In genomic region chr17:23726758-23727142, GRCm38 (mm10) we compare ENCODE assay signal across 8 mouse cellular contexts. TPM values are rescaled to one million over a fixed set of nuclear protein-coding genes. Genes with fewer than 3 reads are reported as not detected.
DNase-seq lines count a peak whose midpoint lies in the region; ATAC-seq and TF ChIP-seq lines count a peak whose summit lies in the region.

No protein-coding gene starts in this region.

- no peaks in the 10 kb centered on the region for H3K4me1 ChIP-seq in cerebellum, adult 2 months (ENCODE audit: control insufficient read depth, insufficient read depth, low read length)
- H3K4me1 ChIP-seq in forebrain, embryonic 16.5 days (replicated peaks; ENCODE audit: control insufficient read depth, insufficient read depth, low read length): peaks cover 6% of the 10 kb centered on the region; the same call in 1 of the 2 replicates
- H3K4me1 ChIP-seq in hindbrain, embryonic 11.5 days (replicated peaks; ENCODE audit: control insufficient read depth, insufficient read depth, low read length): no peaks in the 10 kb centered on the region
- peaks cover 16% of the 10 kb centered on the region for H3K4me1 ChIP-seq in limb, embryonic 10.5 days
- peaks cover 24% of the 10 kb centered on the region for H3K4me1 ChIP-seq in midbrain, embryonic 10.5 days
- H3K4me1 ChIP-seq in spleen, adult 2 months (ENCODE audit: control insufficient read depth, insufficient read depth, insufficient read length): peaks cover 4% of the 10 kb centered on the region; the same call in 1 of the 2 replicates

- H3K36me3 ChIP-seq in forebrain, embryonic 16.5 days (ENCODE audit: control insufficient read depth, insufficient read depth): no peaks in the 10 kb centered on the region
- H3K36me3 ChIP-seq in hindbrain, embryonic 11.5 days (ENCODE audit: control insufficient read depth, insufficient read depth, low read length): no peaks in the 10 kb centered on the region
- H3K36me3 ChIP-seq in limb, embryonic 10.5 days: no peaks in the 10 kb centered on the region
- no peaks in the 10 kb centered on the region for H3K36me3 ChIP-seq in midbrain, embryonic 10.5 days
- no peaks in the 10 kb centered on the region for H3K36me3 ChIP-seq in spleen, adult 2 months (ENCODE audit: control insufficient read depth, insufficient read depth, low read length)

- H3K4me3 ChIP-seq in cerebellum, adult 2 months (replicated peaks; ENCODE audit: insufficient read depth, low read depth, low read length): peak overlapping the region; percentile 54
- peak overlapping the region; percentile 65 for H3K4me3 ChIP-seq in forebrain, embryonic 16.5 days (replicated peaks; ENCODE audit: low read length)
- peak overlapping the region; percentile 85 for H3K4me3 ChIP-seq in hindbrain, embryonic 11.5 days (ENCODE audit: low read depth, low read length)
- peak overlapping the region; percentile 89 for H3K4me3 ChIP-seq in limb, embryonic 10.5 days
- peak overlapping the region; percentile 82 for H3K4me3 ChIP-seq in midbrain, embryonic 10.5 days
- peak overlapping the region; percentile 92 for H3K4me3 ChIP-seq in spleen, adult 2 months (ENCODE audit: extremely low read depth, insufficient read depth, insufficient read length)

- no peak for TF ChIP-seq CTCF in cerebellum, adult 2 months (IDR thresholded peaks at IDR 0.05; ENCODE audit: borderline replicate concordance, insufficient read depth, low read depth, low read length)
- TF ChIP-seq CTCF in spleen, adult 2 months (IDR thresholded peaks at IDR 0.05; ENCODE audit: extremely low read depth, insufficient read depth, insufficient read length, insufficient replicate concordance): no peak

- TF ChIP-seq POLR2A in cerebellum, adult 2 months (IDR thresholded peaks at IDR 0.05; ENCODE audit: borderline replicate concordance, insufficient read depth, low read length): 0 out of 2 replicates have a peak, but pooled peaks have one; percentile 36
- no peak for TF ChIP-seq POLR2A in spleen, adult 2 months (IDR thresholded peaks at IDR 0.05; ENCODE audit: low read depth, low read length)

- peak; percentile 63 to 70 for DNase-seq in layer of hippocampus, postnatal 10 days (ENCODE audit: low spot score in 2 of 2)
- DNase-seq in layer of hippocampus, adult 8-10 months (ENCODE audit: low spot score in 2 of 2): no peak
- peak; percentile 70 to 78 for DNase-seq in cerebellum, adult 2 months
- peak; percentile 79 for DNase-seq in hindbrain, embryonic 11.5 days (ENCODE audit: low spot score)
- peak; percentile 85 for DNase-seq in limb, embryonic 10.5 days (ENCODE audit: low spot score)
- peak; percentile 87 for DNase-seq in midbrain, embryonic 10.5 days (ENCODE audit: low spot score)
- no peak for DNase-seq in spleen, adult 2 months (ENCODE audit: low read depth in 1 of 2, low spot score in 2 of 2)

- peak; percentile 78 for ATAC-seq in forebrain, embryonic 16.5 days
- peak; percentile 88 for ATAC-seq in hindbrain, embryonic 11.5 days (ENCODE audit: low FRiP score)

- 0 out of 2 replicates have a peak overlapping the region, but pooled peaks have one; percentile 28 for H3K27ac ChIP-seq in cerebellum, adult 2 months (ENCODE audit: insufficient read depth, low read length)
- H3K27ac ChIP-seq in forebrain, embryonic 16.5 days (ENCODE audit: low read length): peak overlapping the region; percentile 34; the same call in 1 of the 2 replicates
- peak overlapping the region; percentile 56; the same call in 1 of the 2 replicates for H3K27ac ChIP-seq in hindbrain, embryonic 11.5 days (ENCODE audit: low read depth, low read length)
- H3K27ac ChIP-seq in limb, embryonic 10.5 days: peak overlapping the region; percentile 92
- peak overlapping the region; percentile 89 for H3K27ac ChIP-seq in midbrain, embryonic 10.5 days (replicated peaks)
- H3K27ac ChIP-seq in spleen, adult 2 months (ENCODE audit: insufficient read depth, low read length): 0 out of 2 replicates have a peak overlapping the region, but pooled peaks have one; percentile 36

- H3K4me2 ChIP-seq in forebrain, embryonic 16.5 days (ENCODE audit: low read length): peak overlapping the region; percentile 82
- peak overlapping the region; percentile 94 for H3K4me2 ChIP-seq in hindbrain, embryonic 11.5 days (replicated peaks; ENCODE audit: low read depth, low read length)

- H3K9me3 ChIP-seq in forebrain, embryonic 16.5 days (ENCODE audit: control insufficient read depth, low read length): no peaks in the 10 kb centered on the region
- no peaks in the 10 kb centered on the region for H3K9me3 ChIP-seq in hindbrain, embryonic 11.5 days (ENCODE audit: control insufficient read depth, low read length)
- no peaks in the 10 kb centered on the region for H3K9me3 ChIP-seq in limb, embryonic 10.5 days (replicated peaks)
- no peaks in the 10 kb centered on the region for H3K9me3 ChIP-seq in midbrain, embryonic 10.5 days (replicated peaks)

- 0% methylated on average over 20 of the region's 20 CpGs for WGBS in cerebellum, adult 2 months
- 1% methylated on average over 20 of the region's 20 CpGs for WGBS in forebrain, embryonic 16.5 days
- under 1% methylated on average over 20 of the region's 20 CpGs for WGBS in hindbrain, embryonic 11.5 days
- WGBS in limb, embryonic 10.5 days: 3% methylated on average over 18 of the region's 20 CpGs
- WGBS in midbrain, embryonic 10.5 days: under 1% methylated on average over 20 of the region's 20 CpGs
- 1% methylated on average over 20 of the region's 20 CpGs for WGBS in spleen, adult 2 months

- H3K27me3 ChIP-seq in cerebellum, adult 2 months (ENCODE audit: control insufficient read depth, insufficient read depth, low read length): no peaks in the 10 kb centered on the region
- H3K27me3 ChIP-seq in forebrain, embryonic 16.5 days (replicated peaks; ENCODE audit: control insufficient read depth, insufficient read depth, low read length): no peaks in the 10 kb centered on the region
- H3K27me3 ChIP-seq in hindbrain, embryonic 11.5 days (ENCODE audit: control insufficient read depth, insufficient read depth, low read length): no peaks in the 10 kb centered on the region
- no peaks in the 10 kb centered on the region for H3K27me3 ChIP-seq in limb, embryonic 10.5 days (ENCODE audit: low read depth, poor library complexity, severe bottlenecking)
- H3K27me3 ChIP-seq in midbrain, embryonic 10.5 days (ENCODE audit: low read depth, poor library complexity, severe bottlenecking): no peaks in the 10 kb centered on the region; the same call in 1 of the 2 replicates
- no peaks in the 10 kb centered on the region for H3K27me3 ChIP-seq in spleen, adult 2 months (ENCODE audit: control insufficient read depth, insufficient read depth, low read length)

- peak overlapping the region; percentile 55 for H3K9ac ChIP-seq in forebrain, embryonic 16.5 days (replicated peaks; ENCODE audit: low read depth, low read length)
- H3K9ac ChIP-seq in hindbrain, embryonic 11.5 days (ENCODE audit: low read depth, low read length): peak overlapping the region; percentile 76

RNA-seq across cellular contexts. Expression of gene Pkmyt1, which starts 0.6 kb away (rescaled TPM):
- total RNA-seq in layer of hippocampus, postnatal 10 days (2021): 1 to 10 TPM; 6.7 to 8.3 TPM
- total RNA-seq in layer of hippocampus, adult 8-10 months (2022): 1 to 10 TPM; 4.3 to 5.2 (median 4.7) TPM
- 10.3 and 10.6 TPM in 2 replicates for polyA plus RNA-seq in cerebellum, adult 2 months (2012; rRNA removed)
- polyA plus RNA-seq in forebrain, embryonic 16.5 days (2015; fragmentation: Nextera tagmentation; extraction: Ambion mirVana): 22.3 and 25.0 TPM in 2 replicates
- polyA plus RNA-seq in hindbrain, embryonic 11.5 days (2014; fragmentation: Nextera tagmentation; extraction: Ambion mirVana): 30.2 and 31.3 TPM in 2 replicates
- polyA plus RNA-seq in limb, embryonic 10.5 days (2016; fragmentation: Nextera tagmentation; extraction: Ambion mirVana): 66.8 and 67.6 TPM in 2 replicates
- polyA plus RNA-seq in midbrain, embryonic 10.5 days (2016; fragmentation: Nextera tagmentation; extraction: Ambion mirVana): 58.5 and 59.7 TPM in 2 replicates
- polyA plus RNA-seq in spleen, adult 2 months (2012; rRNA removed): 48.3 and 74.8 TPM in 2 replicates

RNA-seq across cellular contexts. Expression of gene 1520401A03Rik, which starts 4.2 kb away (rescaled TPM):
- under 1 TPM; 0.13 to 0.62 TPM for total RNA-seq in layer of hippocampus, postnatal 10 days (2021)
- under 1 TPM; 0.16 to 0.81 (median 0.32) TPM for total RNA-seq in layer of hippocampus, adult 8-10 months (2022)
- 0.64 and 1.1 TPM in 2 replicates for polyA plus RNA-seq in cerebellum, adult 2 months (2012; rRNA removed)
- polyA plus RNA-seq in forebrain, embryonic 16.5 days (2015; fragmentation: Nextera tagmentation; extraction: Ambion mirVana): not detected in 2 replicates
- polyA plus RNA-seq in hindbrain, embryonic 11.5 days (2014; fragmentation: Nextera tagmentation; extraction: Ambion mirVana): 0.08 TPM in 1 of 2 replicates, not detected in the other
- polyA plus RNA-seq in limb, embryonic 10.5 days (2016; fragmentation: Nextera tagmentation; extraction: Ambion mirVana): 0.13 and 0.36 TPM in 2 replicates
- polyA plus RNA-seq in midbrain, embryonic 10.5 days (2016; fragmentation: Nextera tagmentation; extraction: Ambion mirVana): not detected in 2 replicates
- polyA plus RNA-seq in spleen, adult 2 months (2012; rRNA removed): not detected in 2 replicates

RNA-seq across cellular contexts. Expression of gene Paqr4, which starts 13.9 kb away (rescaled TPM):
- 10 to 100 TPM; 51.8 to 53.1 TPM for total RNA-seq in layer of hippocampus, postnatal 10 days (2021)
- total RNA-seq in layer of hippocampus, adult 8-10 months (2022): 10 to 100 TPM; 53.1 to 56.9 (median 53.6) TPM
- polyA plus RNA-seq in cerebellum, adult 2 months (2012; rRNA removed): 92.0 and 104 TPM in 2 replicates
- 40.8 and 45.6 TPM in 2 replicates for polyA plus RNA-seq in forebrain, embryonic 16.5 days (2015; fragmentation: Nextera tagmentation; extraction: Ambion mirVana)
- 28.0 and 28.9 TPM in 2 replicates for polyA plus RNA-seq in hindbrain, embryonic 11.5 days (2014; fragmentation: Nextera tagmentation; extraction: Ambion mirVana)
- polyA plus RNA-seq in limb, embryonic 10.5 days (2016; fragmentation: Nextera tagmentation; extraction: Ambion mirVana): 5.9 and 9.0 TPM in 2 replicates
- 27.6 and 36.2 TPM in 2 replicates for polyA plus RNA-seq in midbrain, embryonic 10.5 days (2016; fragmentation: Nextera tagmentation; extraction: Ambion mirVana)
- 13.8 and 22.0 TPM in 2 replicates for polyA plus RNA-seq in spleen, adult 2 months (2012; rRNA removed)

RNA-seq across cellular contexts. Expression of gene Kremen2, which starts 18.9 kb away (rescaled TPM):
- under 1 TPM; 0.20 to 0.27 TPM for total RNA-seq in layer of hippocampus, postnatal 10 days (2021)
- total RNA-seq in layer of hippocampus, adult 8-10 months (2022): 1 to 10 TPM in 1 of 4 experiments, under 1 TPM in 3; 0.51 to 1.3 (median 0.68) TPM
- polyA plus RNA-seq in cerebellum, adult 2 months (2012; rRNA removed): 0.57 and 0.84 TPM in 2 replicates
- polyA plus RNA-seq in forebrain, embryonic 16.5 days (2015; fragmentation: Nextera tagmentation; extraction: Ambion mirVana): 0.41 and 1.0 TPM in 2 replicates
- 2.0 and 2.6 TPM in 2 replicates for polyA plus RNA-seq in hindbrain, embryonic 11.5 days (2014; fragmentation: Nextera tagmentation; extraction: Ambion mirVana)
- polyA plus RNA-seq in limb, embryonic 10.5 days (2016; fragmentation: Nextera tagmentation; extraction: Ambion mirVana): 13.8 and 19.5 TPM in 2 replicates
- 1.7 and 2.3 TPM in 2 replicates for polyA plus RNA-seq in midbrain, embryonic 10.5 days (2016; fragmentation: Nextera tagmentation; extraction: Ambion mirVana)
- 0.65 and 0.92 TPM in 2 replicates for polyA plus RNA-seq in spleen, adult 2 months (2012; rRNA removed)

RNA-seq across cellular contexts. Expression of gene Cldn9, which starts 42.9 kb away (rescaled TPM):
- under 1 TPM in 1 of 2 experiments, not detected in 1; 0.57 TPM for total RNA-seq in layer of hippocampus, postnatal 10 days (2021)
- total RNA-seq in layer of hippocampus, adult 8-10 months (2022): under 1 TPM in 1 of 4 experiments, not detected in 3; 0.68 TPM
- 0.52 and 0.79 TPM in 2 replicates for polyA plus RNA-seq in cerebellum, adult 2 months (2012; rRNA removed)
- polyA plus RNA-seq in forebrain, embryonic 16.5 days (2015; fragmentation: Nextera tagmentation; extraction: Ambion mirVana): 1.4 TPM in 2 replicates
- polyA plus RNA-seq in hindbrain, embryonic 11.5 days (2014; fragmentation: Nextera tagmentation; extraction: Ambion mirVana): 4.1 and 6.5 TPM in 2 replicates
- 1.9 and 4.6 TPM in 2 replicates for polyA plus RNA-seq in limb, embryonic 10.5 days (2016; fragmentation: Nextera tagmentation; extraction: Ambion mirVana)
- polyA plus RNA-seq in midbrain, embryonic 10.5 days (2016; fragmentation: Nextera tagmentation; extraction: Ambion mirVana): 1.5 and 3.1 TPM in 2 replicates
- 0.15 and 0.19 TPM in 2 replicates for polyA plus RNA-seq in spleen, adult 2 months (2012; rRNA removed)

Comparison
In these comparisons a context has a peak if more than half of its experiments do, and no peak if none do; other contexts are left out.
1. DNase-seq: peak in layer of hippocampus, postnatal 10 days (2 of 2), cerebellum, adult 2 months (2 of 2), hindbrain, embryonic 11.5 days (single experiment), limb, embryonic 10.5 days (single experiment) and midbrain, embryonic 10.5 days (single experiment); none in layer of hippocampus, adult 8-10 months (0 of 2) and spleen, adult 2 months (0 of 2).
2. H3K27ac ChIP-seq: peak in every context shown above with its lines; median percentile 92 in limb, embryonic 10.5 days; 89 in midbrain, embryonic 10.5 days; 56 in hindbrain, embryonic 11.5 days; 36 in spleen, adult 2 months; 34 in forebrain, embryonic 16.5 days; 28 in cerebellum, adult 2 months.
3. Peak in every context shown above with its lines, with median percentiles within 50 percentile points of each other: H3K4me3 ChIP-seq.